Mouse (Mus musculus) hindbrain, postnatal 0 days (tissue): ENCODE data around the gene Limch1. TPM values are rescaled to one million over a fixed set of nuclear protein-coding genes. Genes with fewer than 3 reads are reported as not detected.

Source experiments
- ATAC-seq: fragments of 200-750 bp; cut with Nextera tagmentation; 2 replicates; pipeline ENCODE4 v1.8.0; 2017; ENCODE audit warnings: mild to moderate bottlenecking, moderate TSS enrichment, moderate library complexity
- DNase-seq: peaks from one replicate; pipeline ENCODE4 v3.0.0-alpha.2; 2015; ENCODE audit warnings: low spot score
- H3K27ac ChIP-seq: fragments of 300-500 bp; sonication (generic); 2 replicates; pipeline ENCODE4 v1.5.1; 2014; ENCODE audit warnings: mild to moderate bottlenecking
- H3K27me3 ChIP-seq: fragments of 300-500 bp; sonication (generic); 2 replicates; pipeline ENCODE4 v1.6.1; 2014; ENCODE audit warnings: low read length, mixed read lengths; ENCODE audit not compliant: insufficient read depth
- H3K36me3 ChIP-seq: fragments of 300-500 bp; sonication (generic); 2 replicates; pipeline ENCODE4 v1.6.1; 2014; ENCODE audit warnings: low read length, mixed read lengths; ENCODE audit not compliant: insufficient read depth
- H3K4me1 ChIP-seq: fragments of 300-500 bp; sonication (generic); 2 replicates; pipeline ENCODE4 v1.6.1; 2014; ENCODE audit warnings: antibody characterized with exemption, low read length, mixed read lengths; ENCODE audit not compliant: insufficient read depth
- H3K4me2 ChIP-seq: fragments of 300-500 bp; sonication (generic); 2 replicates; pipeline ENCODE4 v1.6.1; 2014; ENCODE audit warnings: low read depth, mild to moderate bottlenecking, low read length, moderate library complexity, mixed read lengths
- H3K4me3 ChIP-seq: fragments of 300-500 bp; sonication (generic); 2 replicates; pipeline ENCODE4 v1.5.1; 2014; ENCODE audit warnings: low read length
- H3K9ac ChIP-seq: fragments of 300-500 bp; sonication (generic); replicated peaks from 2 replicates; pipeline ENCODE4 v1.6.1; 2014; ENCODE audit warnings: mild to moderate bottlenecking, low read length, moderate library complexity, mixed read lengths
- H3K9me3 ChIP-seq: fragments of 300-500 bp; sonication (generic); 2 replicates; pipeline ENCODE4 v1.6.1; 2016; ENCODE audit warnings: low read length, mixed read lengths
- CTCF ChIP-seq: IDR thresholded peaks from 2 replicates; pipeline ENCODE4 v1.5.1; 2016; ENCODE audit warnings: antibody characterized with exemption, control low read depth, low read depth
- WGBS: fragments of 180-500 bp; shearing (Covaris S2); extraction: QIAGEN DNeasy Blood & Tissue Kit; methylation state at CpG from one replicate; pipeline ENCODE4 v1.1.7; 2014; 5-methylcytosine and 5-hydroxymethylcytosine counted together
- polyA plus RNA-seq: library from polyadenylated mRNA; unstranded; fragments of >200 nt; fragmentation: Nextera tagmentation; extraction: Ambion mirVana; gene quantifications from 2 replicates; pipeline ENCODE4 v1.2.1, GENCODE M21; 2015
- total RNA-seq: library from RNA; depleted of rRNA; stranded (reverse); fragments of >200 nt; gene quantifications from 2 replicates; pipeline ENCODE4 v1.2.3, GENCODE M21; 2014

Limch1 gene
- total and polyA plus RNA-seq, 2 experiments from 2014 or later, result 50.4 to 72.4 TPM

DNA sequence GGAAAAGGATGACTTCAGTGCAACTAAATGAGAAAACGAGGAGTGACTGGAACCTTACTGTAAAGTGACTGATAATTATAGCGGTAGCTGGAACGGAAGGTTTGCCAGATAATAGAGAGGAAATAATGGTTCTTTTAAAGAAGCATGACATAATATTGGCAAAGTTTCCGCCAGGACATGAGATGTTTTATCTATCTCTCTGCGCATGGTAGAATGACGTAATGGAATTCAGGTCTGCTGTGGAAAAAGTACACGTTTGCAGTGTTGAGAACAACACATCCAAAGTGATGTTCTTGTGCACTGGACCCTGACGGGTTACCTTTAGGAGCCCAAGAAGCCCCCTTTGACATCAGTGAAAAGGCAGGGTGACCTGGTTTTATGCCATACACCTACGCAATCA lies 8.0 kb downstream of the Limch1 start:
- H3K4me3 ChIP-seq, result no peak overlapping the region
- no peaks in the 10 kb centered on the region for H3K9me3 ChIP-seq
- no peaks in the 10 kb centered on the region for H3K36me3 ChIP-seq
- no peak for DNase-seq
- peaks cover 13% of the 10 kb centered on the region for H3K4me1 ChIP-seq
- H3K4me2 ChIP-seq, result no peak overlapping the region
- no peak overlapping the region for H3K27ac ChIP-seq
- TF ChIP-seq CTCF, result no peak
- H3K9ac ChIP-seq, result no peak overlapping the region
- WGBS, result 84% methylated on average over 9 of the region's 9 CpGs
- ATAC-seq, result no peak
- H3K27me3 ChIP-seq, result no peaks in the 10 kb centered on the region

DNA sequence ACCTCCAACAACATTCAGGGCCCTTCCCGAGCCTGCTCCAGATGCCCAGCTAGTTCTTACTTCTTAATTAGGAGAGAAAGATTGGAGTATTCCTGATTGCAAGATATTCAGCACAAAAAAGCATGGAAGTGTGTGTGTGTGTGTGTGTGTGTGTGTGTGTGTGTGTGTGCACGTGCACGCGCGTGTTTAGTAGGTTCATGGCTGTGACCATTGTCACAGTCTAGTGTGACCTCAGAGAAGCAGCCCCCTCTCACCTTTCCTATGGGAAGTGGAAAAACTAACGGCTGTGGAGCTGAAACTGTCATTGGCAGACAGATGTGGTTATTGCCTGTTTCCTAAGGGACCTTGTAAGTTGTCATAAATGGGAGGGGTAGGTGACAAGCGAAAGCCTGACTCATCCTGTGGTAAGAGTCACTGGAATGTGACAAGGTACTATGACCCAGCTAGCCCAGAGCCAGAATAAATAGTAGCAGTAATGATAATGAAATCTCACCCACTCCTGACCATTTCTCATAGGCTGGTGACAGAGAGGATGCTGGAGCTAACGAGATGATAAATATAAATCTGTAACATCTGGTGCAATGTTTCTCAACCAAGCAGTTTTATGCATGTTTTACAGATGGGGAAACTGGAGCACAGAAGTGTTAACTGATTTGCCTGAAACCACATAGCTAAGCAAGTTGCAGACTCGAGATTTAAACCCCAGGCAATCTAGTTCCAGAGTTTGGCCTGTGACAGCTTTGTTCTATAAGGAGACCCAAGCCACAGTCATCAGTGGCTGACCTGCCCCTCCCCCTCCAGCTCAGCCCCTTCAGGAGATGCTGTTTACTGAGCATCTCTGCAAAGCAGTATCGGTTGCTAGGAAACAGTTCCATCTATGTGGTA lies 11.4 kb downstream of the Limch1 start:
- H3K9ac ChIP-seq, result no peak overlapping the region
- no peaks in the 10 kb centered on the region for H3K36me3 ChIP-seq
- no peak for TF ChIP-seq CTCF
- DNase-seq, result peak; percentile 72
- no peaks in the 10 kb centered on the region for H3K9me3 ChIP-seq
- no peak overlapping the region for H3K4me3 ChIP-seq
- WGBS, result 69% methylated on average over 10 of the region's 10 CpGs
- H3K4me2 ChIP-seq, result no peak overlapping the region
- H3K27ac ChIP-seq, result peak overlapping the region; percentile 27; the same call in 1 of the 2 replicates
- peak; percentile 66 for ATAC-seq
- H3K4me1 ChIP-seq, result no peaks in the 10 kb centered on the region
- H3K27me3 ChIP-seq, result no peaks in the 10 kb centered on the region

DNA sequence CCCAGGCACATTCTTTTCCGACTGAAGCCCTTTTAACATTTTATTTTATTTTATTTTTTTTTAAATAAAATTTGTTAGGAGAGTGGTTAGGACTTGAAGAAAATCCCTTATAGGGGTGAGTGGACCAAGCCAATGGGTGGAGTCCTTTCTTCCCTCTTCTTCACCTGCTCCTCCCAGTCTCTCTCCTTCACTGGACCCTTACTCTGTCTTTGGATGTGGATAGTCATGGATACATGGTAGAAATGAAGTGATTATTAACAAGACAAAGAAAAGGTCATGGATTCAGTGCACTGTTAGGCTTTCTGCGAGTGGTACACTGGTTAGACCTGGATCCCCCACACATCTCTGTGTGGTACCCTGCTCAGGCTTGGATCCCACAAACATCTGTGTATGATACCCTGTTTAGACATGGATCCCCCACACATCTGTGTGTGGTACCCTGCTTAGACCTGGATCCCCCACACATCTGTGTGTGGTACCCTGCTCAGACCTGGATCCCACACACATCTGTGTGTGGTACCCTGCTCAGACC lies 12.1 kb downstream of the Limch1 start:
- H3K4me3 ChIP-seq, result no peak overlapping the region
- ATAC-seq (peak; percentile 50), DNase-seq (no peak)
- no peak overlapping the region for H3K4me2 ChIP-seq
- H3K27me3 ChIP-seq, result no peaks in the 10 kb centered on the region
- H3K4me1 ChIP-seq, result no peaks in the 10 kb centered on the region
- H3K9me3 ChIP-seq, result no peaks in the 10 kb centered on the region
- no peak overlapping the region for H3K9ac ChIP-seq
- H3K27ac ChIP-seq, result no peak overlapping the region
- H3K36me3 ChIP-seq, result no peaks in the 10 kb centered on the region
- no peak for TF ChIP-seq CTCF
- 40% methylated on average over 2 of the region's 2 CpGs for WGBS

DNA sequence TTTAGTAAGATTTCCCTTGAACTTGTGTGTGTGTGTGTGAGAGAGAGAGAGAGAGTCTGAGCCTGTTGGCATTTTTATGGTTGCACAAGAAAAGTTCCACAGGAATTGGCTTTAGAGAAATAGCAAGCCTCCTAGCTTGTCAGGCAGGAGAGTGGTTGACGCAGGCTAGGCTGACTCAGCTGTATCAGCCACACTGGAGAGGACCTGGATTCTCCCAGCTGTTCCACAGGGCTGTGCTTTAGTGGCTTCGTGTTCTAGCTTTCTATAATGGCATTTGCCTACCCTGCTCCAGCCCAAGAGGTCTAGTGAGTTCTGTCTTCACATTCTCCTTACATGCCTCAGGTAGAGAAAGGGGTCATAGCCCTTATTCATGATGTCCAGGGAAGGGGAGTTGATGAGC lies 13.7 kb downstream of the Limch1 start:
- H3K9ac ChIP-seq, result no peak overlapping the region
- H3K4me2 ChIP-seq, result no peak overlapping the region
- no peaks in the 10 kb centered on the region for H3K9me3 ChIP-seq
- no peaks in the 10 kb centered on the region for H3K36me3 ChIP-seq
- no peak overlapping the region for H3K4me3 ChIP-seq
- H3K27ac ChIP-seq, result no peak overlapping the region
- 68% methylated on average over 2 of the region's 2 CpGs for WGBS
- DNase-seq (no peak), ATAC-seq (no peak)
- no peaks in the 10 kb centered on the region for H3K4me1 ChIP-seq
- no peak for TF ChIP-seq CTCF
- H3K27me3 ChIP-seq, result no peaks in the 10 kb centered on the region

DNA sequence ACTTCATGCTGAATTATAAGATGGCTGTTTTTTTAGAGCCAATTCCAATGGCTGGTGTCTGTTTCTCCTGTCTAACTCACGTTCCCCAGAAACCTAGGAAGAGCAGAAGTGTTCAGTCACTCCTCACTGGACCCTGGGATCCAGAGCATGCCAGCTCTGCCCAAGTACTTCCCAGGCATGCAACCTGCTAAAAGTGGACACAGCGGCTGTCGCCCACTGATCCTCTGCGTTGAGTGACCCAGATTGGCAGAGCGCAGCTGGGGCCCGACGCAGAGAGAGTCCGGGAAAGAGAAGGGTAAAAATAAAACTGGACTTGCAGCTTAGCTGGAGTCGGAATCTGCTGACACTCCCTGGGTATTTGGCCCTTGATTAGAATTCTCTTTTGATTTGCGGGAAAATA lies 15.1 kb downstream of the Limch1 start:
- no peak for TF ChIP-seq CTCF
- Histone ChIP-seq H3K4me3 (no peak overlapping the region), H3K27me3 (no peaks in the 10 kb centered on the region), H3K27ac (no peak overlapping the region), H3K9ac (no peak overlapping the region), H3K36me3 (no peaks in the 10 kb centered on the region), H3K4me1 (no peaks in the 10 kb centered on the region), H3K9me3 (no peaks in the 10 kb centered on the region), H3K4me2 (no peak overlapping the region)
- 80% methylated on average over 10 of the region's 10 CpGs for WGBS
- ATAC-seq (no peak), DNase-seq (no peak)

DNA sequence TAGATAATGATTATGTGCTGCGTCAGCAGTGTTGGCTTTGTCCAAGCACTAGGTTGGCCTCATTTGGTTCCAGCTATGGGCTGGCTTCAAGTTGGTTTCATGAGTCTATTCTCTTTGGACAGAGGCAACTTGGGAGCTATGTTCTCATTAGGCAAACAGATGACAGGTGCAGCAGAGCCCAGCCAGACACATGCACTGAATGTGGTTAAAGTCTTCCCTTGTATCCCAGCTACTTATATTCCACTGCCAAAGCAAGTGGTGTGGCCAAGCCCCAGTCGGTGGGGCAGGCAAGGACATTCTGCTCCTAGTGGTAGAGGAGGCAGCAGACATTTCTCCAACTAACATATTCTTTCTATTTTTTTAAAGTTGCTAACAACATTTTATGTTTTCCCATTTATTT lies 16.4 kb downstream of the Limch1 start:
- Histone ChIP-seq H3K9ac (no peak overlapping the region), H3K27me3 (no peaks in the 10 kb centered on the region), H3K4me2 (no peak overlapping the region), H3K4me1 (no peaks in the 10 kb centered on the region), H3K4me3 (no peak overlapping the region), H3K27ac (no peak overlapping the region), H3K36me3 (no peaks in the 10 kb centered on the region), H3K9me3 (no peaks in the 10 kb centered on the region)
- TF ChIP-seq CTCF, result peak; percentile 26; the same call in 1 of the 2 replicates
- DNase-seq, result no peak
- ATAC-seq, result peak; percentile 31; the same call in 1 of the 2 replicates
- 66% methylated on average over 2 of the region's 2 CpGs for WGBS

DNA sequence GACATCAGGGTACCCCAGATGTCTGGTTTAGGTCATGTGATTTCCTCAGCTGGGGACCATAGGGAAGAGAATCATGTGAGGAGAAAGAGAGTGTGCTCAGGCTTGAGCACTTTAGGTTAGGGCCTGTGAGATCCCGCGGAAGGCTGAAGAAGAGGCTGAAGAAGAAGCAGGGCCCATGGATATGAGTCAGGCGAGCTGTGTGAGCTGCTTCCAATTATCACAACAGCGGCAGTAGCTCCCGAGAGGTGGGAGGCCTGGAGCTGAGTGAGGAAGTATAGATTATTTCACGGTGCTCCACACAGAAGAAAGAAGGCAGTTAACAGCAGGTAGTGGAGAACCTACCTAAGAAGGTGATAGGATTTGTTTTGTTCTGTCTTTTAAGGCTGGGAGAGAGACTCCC lies 18.5 kb downstream of the Limch1 start:
- Histone ChIP-seq H3K9me3 (no peaks in the 10 kb centered on the region), H3K36me3 (no peaks in the 10 kb centered on the region), H3K27me3 (no peaks in the 10 kb centered on the region), H3K4me1 (0 out of 2 replicates have a peak, but pooled peaks cover 4% of the 10 kb centered on the region), H3K9ac (no peak overlapping the region), H3K27ac (no peak overlapping the region), H3K4me2 (no peak overlapping the region), H3K4me3 (no peak overlapping the region)
- DNase-seq (no peak), ATAC-seq (peak; percentile 31; the same call in 1 of the 2 replicates)
- no peak; the same call in 1 of the 2 replicates for TF ChIP-seq CTCF
- 82% methylated on average over 6 of the region's 6 CpGs for WGBS
